Mouse (Mus musculus): Measurements from ENCODE around the gene Pcolce2. TPM values are rescaled to one million over a fixed set of nuclear protein-coding genes. Genes with fewer than 3 reads are reported as not detected.

The Pcolce2 gene
- polyA plus RNA-seq, 1 experiment from 2014 or later = 0.98 TPM

GRCm38 (mm10) chr9:95699273-95699672 is 61.9 kb downstream of the Pcolce2 start:
- 72% methylated on average over 4 of the region's 4 CpGs for WGBS
- no peak overlapping the region for H3K27ac ChIP-seq (ENCODE audit: low read length)
- no peaks in the 10 kb centered on the region for H3K9me3 ChIP-seq (ENCODE audit: control insufficient read depth, low read depth, low read length)
- no peak for ATAC-seq (ENCODE audit: insufficient number of reproducible peaks, insufficient read depth, low FRiP score, low read depth)
- H3K36me3 ChIP-seq (ENCODE audit: control insufficient read depth, insufficient read depth, low read length) = no peaks in the 10 kb centered on the region
- H3K4me2 ChIP-seq (replicated peaks; ENCODE audit: low read depth, low read length) = no peak overlapping the region
- H3K4me1 ChIP-seq (ENCODE audit: control insufficient read depth, insufficient read depth, low read length) = no peaks in the 10 kb centered on the region
- H3K4me3 ChIP-seq (ENCODE audit: low read depth, low read length) = no peak overlapping the region
- no peaks in the 10 kb centered on the region for H3K27me3 ChIP-seq (ENCODE audit: control insufficient read depth, insufficient read depth, low read length)
- no peak overlapping the region for H3K9ac ChIP-seq (replicated peaks; ENCODE audit: low read depth, low read length)

GRCm38 (mm10) chr9:95704078-95704477 is 66.7 kb downstream of the Pcolce2 start:
- Histone ChIP-seq H3K4me3 (ENCODE audit: low read depth, low read length) (no peak overlapping the region), H3K4me1 (ENCODE audit: control insufficient read depth, insufficient read depth, low read length) (no peaks in the 10 kb centered on the region), H3K4me2 (replicated peaks; ENCODE audit: low read depth, low read length) (no peak overlapping the region), H3K27me3 (ENCODE audit: control insufficient read depth, insufficient read depth, low read length) (no peaks in the 10 kb centered on the region), H3K27ac (ENCODE audit: low read length) (no peak overlapping the region), H3K36me3 (ENCODE audit: control insufficient read depth, insufficient read depth, low read length) (no peaks in the 10 kb centered on the region), H3K9me3 (ENCODE audit: control insufficient read depth, low read depth, low read length) (no peaks in the 10 kb centered on the region), H3K9ac (replicated peaks; ENCODE audit: low read depth, low read length) (no peak overlapping the region)
- ATAC-seq (ENCODE audit: insufficient number of reproducible peaks, insufficient read depth, low FRiP score, low read depth) = no peak
- WGBS = 83% methylated on average over 3 of the region's 3 CpGs

DNA sequence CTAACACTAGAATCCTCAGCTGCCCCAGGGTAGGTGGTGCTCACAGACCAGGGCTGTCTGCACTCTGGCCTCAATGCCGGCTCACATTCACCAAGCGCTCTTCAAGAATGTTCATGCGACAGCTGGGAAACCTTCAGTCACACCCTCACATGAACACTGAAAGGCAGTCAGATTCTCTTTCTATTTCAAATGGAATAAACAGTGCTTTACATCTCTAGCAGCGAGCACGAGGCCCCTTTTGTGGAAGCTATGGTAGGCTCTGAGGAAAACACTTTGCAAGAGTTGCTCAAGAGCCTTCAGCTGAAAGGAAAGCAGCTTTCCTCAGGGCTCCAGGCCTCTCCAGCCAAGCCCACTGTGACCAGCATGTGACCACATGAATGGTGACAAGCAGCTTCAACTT is 68.0 kb downstream of the Pcolce2 start:
- H3K4me3 ChIP-seq (ENCODE audit: low read depth, low read length) = no peak overlapping the region
- no peaks in the 10 kb centered on the region for H3K36me3 ChIP-seq (ENCODE audit: control insufficient read depth, insufficient read depth, low read length)
- no peak for ATAC-seq (ENCODE audit: insufficient number of reproducible peaks, insufficient read depth, low FRiP score, low read depth)
- no peak overlapping the region for H3K9ac ChIP-seq (replicated peaks; ENCODE audit: low read depth, low read length)
- no peak overlapping the region for H3K4me2 ChIP-seq (replicated peaks; ENCODE audit: low read depth, low read length)
- no peak overlapping the region for H3K27ac ChIP-seq (ENCODE audit: low read length)
- 76% methylated on average over 5 of the region's 5 CpGs for WGBS
- H3K27me3 ChIP-seq (ENCODE audit: control insufficient read depth, insufficient read depth, low read length) = no peaks in the 10 kb centered on the region
- H3K4me1 ChIP-seq (ENCODE audit: control insufficient read depth, insufficient read depth, low read length) = no peaks in the 10 kb centered on the region
- no peaks in the 10 kb centered on the region for H3K9me3 ChIP-seq (ENCODE audit: control insufficient read depth, low read depth, low read length)

DNA sequence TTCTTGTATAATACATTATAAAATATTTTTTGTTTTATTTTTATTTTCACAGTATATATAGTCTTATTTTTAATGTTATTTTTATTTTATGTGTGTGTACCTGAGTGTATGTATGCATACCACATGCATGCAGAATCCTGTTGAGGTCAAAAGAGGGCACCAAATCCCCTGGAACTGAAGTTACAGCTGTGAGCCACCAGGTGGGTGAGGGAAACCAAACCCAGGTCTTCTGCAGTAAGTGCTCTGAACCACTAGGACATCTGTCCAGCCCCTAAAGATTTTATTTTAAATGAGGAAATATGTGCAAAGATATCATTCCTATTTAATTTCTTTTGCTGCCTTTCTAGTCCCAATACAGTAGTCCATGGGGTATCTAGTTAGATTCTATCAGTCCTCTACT is 71.5 kb downstream of the Pcolce2 start:
- no peak overlapping the region for H3K4me2 ChIP-seq (replicated peaks; ENCODE audit: low read depth, low read length)
- no peak overlapping the region for H3K4me3 ChIP-seq (ENCODE audit: low read depth, low read length)
- no peak overlapping the region for H3K9ac ChIP-seq (replicated peaks; ENCODE audit: low read depth, low read length)
- no peaks in the 10 kb centered on the region for H3K27me3 ChIP-seq (ENCODE audit: control insufficient read depth, insufficient read depth, low read length)
- H3K27ac ChIP-seq (ENCODE audit: low read length) = no peak overlapping the region
- H3K4me1 ChIP-seq (ENCODE audit: control insufficient read depth, insufficient read depth, low read length) = no peaks in the 10 kb centered on the region
- H3K9me3 ChIP-seq (ENCODE audit: control insufficient read depth, low read depth, low read length) = no peaks in the 10 kb centered on the region
- no peaks in the 10 kb centered on the region for H3K36me3 ChIP-seq (ENCODE audit: control insufficient read depth, insufficient read depth, low read length)
- ATAC-seq (ENCODE audit: insufficient number of reproducible peaks, insufficient read depth, low FRiP score, low read depth) = no peak

GRCm38 (mm10) chr9:95712574-95712973 is 75.2 kb downstream of the Pcolce2 start:
- H3K36me3 ChIP-seq (ENCODE audit: control insufficient read depth, insufficient read depth, low read length) = no peaks in the 10 kb centered on the region
- H3K27me3 ChIP-seq (ENCODE audit: control insufficient read depth, insufficient read depth, low read length) = no peaks in the 10 kb centered on the region
- no peak overlapping the region for H3K4me2 ChIP-seq (replicated peaks; ENCODE audit: low read depth, low read length)
- no peaks in the 10 kb centered on the region for H3K9me3 ChIP-seq (ENCODE audit: control insufficient read depth, low read depth, low read length)
- H3K27ac ChIP-seq (ENCODE audit: low read length) = no peak overlapping the region
- ATAC-seq (ENCODE audit: insufficient number of reproducible peaks, insufficient read depth, low FRiP score, low read depth) = no peak
- no peak overlapping the region for H3K9ac ChIP-seq (replicated peaks; ENCODE audit: low read depth, low read length)
- WGBS = 41% methylated on average over 8 of the region's 8 CpGs
- no peaks in the 10 kb centered on the region for H3K4me1 ChIP-seq (ENCODE audit: control insufficient read depth, insufficient read depth, low read length)
- no peak overlapping the region for H3K4me3 ChIP-seq (ENCODE audit: low read depth, low read length)

- ATAC-seq (ENCODE audit: insufficient number of reproducible peaks, insufficient read depth, low FRiP score, low read depth) = no peak
- Histone ChIP-seq H3K9me3 (ENCODE audit: control insufficient read depth, low read depth, low read length) (no peaks in the 10 kb centered on the region), H3K9ac (replicated peaks; ENCODE audit: low read depth, low read length) (no peak overlapping the region), H3K4me1 (ENCODE audit: control insufficient read depth, insufficient read depth, low read length) (no peaks in the 10 kb centered on the region), H3K4me2 (replicated peaks; ENCODE audit: low read depth, low read length) (no peak overlapping the region), H3K4me3 (ENCODE audit: low read depth, low read length) (no peak overlapping the region), H3K27ac (ENCODE audit: low read length) (no peak overlapping the region), H3K36me3 (ENCODE audit: control insufficient read depth, insufficient read depth, low read length) (no peaks in the 10 kb centered on the region), H3K27me3 (ENCODE audit: control insufficient read depth, insufficient read depth, low read length) (no peaks in the 10 kb centered on the region)
These were observed 98.8 kb downstream of the Pcolce2 start for GRCm38 (mm10) chr9:95736238-95736637.

DNA sequence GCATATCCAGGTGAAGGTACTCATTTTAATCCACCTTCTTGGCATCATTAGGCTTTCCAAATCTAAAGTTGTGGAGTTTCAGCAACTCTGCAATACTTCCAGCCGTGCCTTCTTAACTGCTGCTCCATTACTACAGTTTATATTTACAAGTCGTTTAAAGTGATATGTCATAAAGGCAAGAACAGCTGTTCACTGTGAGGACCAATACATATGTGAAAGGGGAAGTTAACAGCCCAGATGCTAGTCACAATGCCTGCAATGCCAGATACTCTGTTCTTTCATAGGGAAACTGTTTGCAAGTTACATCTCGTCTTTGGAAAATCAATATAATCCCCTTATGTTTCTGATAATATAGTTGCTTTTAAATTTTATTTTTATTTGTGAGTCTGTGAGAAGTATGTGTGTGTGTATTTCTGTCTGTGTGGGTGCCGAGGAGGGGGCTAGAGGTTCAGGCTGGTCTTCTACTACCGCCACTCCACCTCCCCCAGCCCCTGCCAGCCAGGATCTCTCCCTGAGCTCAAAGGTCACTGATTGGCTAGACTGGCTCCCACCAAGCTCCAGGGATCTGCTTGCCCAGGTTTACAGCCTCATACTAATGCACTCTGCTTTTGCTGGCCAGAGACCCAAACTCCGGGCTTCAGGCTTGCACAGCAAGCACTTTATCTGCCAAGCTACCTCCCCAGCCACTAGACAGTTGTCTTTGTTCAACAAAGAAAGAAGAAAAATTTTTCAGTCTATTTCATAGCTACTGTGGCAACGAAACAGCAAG is 107.6 kb downstream of the Pcolce2 start:
- Histone ChIP-seq H3K36me3 (ENCODE audit: control insufficient read depth, insufficient read depth, low read length) (no peaks in the 10 kb centered on the region), H3K4me3 (ENCODE audit: low read depth, low read length) (no peak overlapping the region), H3K27ac (ENCODE audit: low read length) (no peak overlapping the region), H3K4me2 (replicated peaks; ENCODE audit: low read depth, low read length) (no peak overlapping the region), H3K4me1 (ENCODE audit: control insufficient read depth, insufficient read depth, low read length) (no peaks in the 10 kb centered on the region), H3K9ac (replicated peaks; ENCODE audit: low read depth, low read length) (no peak overlapping the region), H3K27me3 (ENCODE audit: control insufficient read depth, insufficient read depth, low read length) (no peaks in the 10 kb centered on the region), H3K9me3 (ENCODE audit: control insufficient read depth, low read depth, low read length) (no peaks in the 10 kb centered on the region)
- ATAC-seq (ENCODE audit: insufficient number of reproducible peaks, insufficient read depth, low FRiP score, low read depth) = no peak
- WGBS = 51% methylated on average over 7 of the region's 7 CpGs

DNA sequence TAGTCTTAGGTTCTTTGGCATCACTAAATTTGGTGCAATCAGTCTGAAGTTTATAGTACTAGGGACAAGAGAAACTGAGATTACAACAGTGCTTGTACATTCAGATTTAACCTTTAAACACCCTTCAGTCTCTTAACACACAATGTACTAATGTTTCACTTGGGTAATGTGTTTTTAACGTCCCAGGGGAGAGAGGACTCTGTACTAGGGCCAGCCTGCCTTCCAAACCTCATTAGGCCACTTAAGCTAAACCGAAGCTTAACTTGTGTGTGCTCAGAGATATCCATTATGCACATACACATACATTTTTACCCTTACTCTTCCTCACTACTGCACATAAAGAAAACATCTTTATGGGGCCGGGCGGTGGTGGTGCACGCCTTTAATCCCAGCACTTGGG is 109.9 kb downstream of the Pcolce2 start:
- H3K36me3 ChIP-seq (ENCODE audit: control insufficient read depth, insufficient read depth, low read length) = no peaks in the 10 kb centered on the region
- H3K4me3 ChIP-seq (ENCODE audit: low read depth, low read length) = no peak overlapping the region
- no peak overlapping the region for H3K27ac ChIP-seq (ENCODE audit: low read length)
- no peak overlapping the region for H3K4me2 ChIP-seq (replicated peaks; ENCODE audit: low read depth, low read length)
- no peak for ATAC-seq (ENCODE audit: insufficient number of reproducible peaks, insufficient read depth, low FRiP score, low read depth)
- H3K27me3 ChIP-seq (ENCODE audit: control insufficient read depth, insufficient read depth, low read length) = no peaks in the 10 kb centered on the region
- no peak overlapping the region for H3K9ac ChIP-seq (replicated peaks; ENCODE audit: low read depth, low read length)
- 83% methylated on average over 5 of the region's 5 CpGs for WGBS
- H3K9me3 ChIP-seq (ENCODE audit: control insufficient read depth, low read depth, low read length) = no peaks in the 10 kb centered on the region
- H3K4me1 ChIP-seq (ENCODE audit: control insufficient read depth, insufficient read depth, low read length) = no peaks in the 10 kb centered on the region

Data from stomach, embryonic 14.5 days (tissue).